Mouse (Mus musculus) midbrain, postnatal 0 days (tissue): ENCODE data around the gene Gucy2e. TPM values are rescaled to one million over a fixed set of nuclear protein-coding genes. Genes with fewer than 3 reads are reported as not detected.
A peak's percentile ranks its signal among the peaks of the same experiment; 100 is the strongest.

Source experiments
- ATAC-seq: fragments of 200-750 bp; cut with Nextera tagmentation; 2 replicates; pipeline ENCODE4 v1.8.0; 2017; ENCODE audit warnings: moderate number of reproducible peaks, mild to moderate bottlenecking, moderate TSS enrichment, moderate library complexity; ENCODE audit not compliant: low FRiP score
- DNase-seq: peaks from one replicate; pipeline ENCODE4 v3.0.0-alpha.2; 2015; ENCODE audit warnings: low spot score
- H3K27ac ChIP-seq: fragments of 300-500 bp; sonication (generic); 2 replicates; pipeline ENCODE4 v1.5.1; 2014; ENCODE audit warnings: low read depth, mild to moderate bottlenecking, low read length, mixed read lengths
- H3K27me3 ChIP-seq: fragments of 300-500 bp; sonication (generic); 2 replicates; pipeline ENCODE4 v1.6.1; 2014; ENCODE audit warnings: low read length, control low read depth, mixed read lengths; ENCODE audit not compliant: insufficient read depth
- H3K36me3 ChIP-seq: fragments of 300-500 bp; sonication (generic); 2 replicates; pipeline ENCODE4 v1.6.1; 2014; ENCODE audit warnings: low read length, control low read depth, mixed read lengths; ENCODE audit not compliant: insufficient read depth
- H3K4me1 ChIP-seq: fragments of 300-500 bp; sonication (generic); 2 replicates; pipeline ENCODE4 v1.6.1; 2014; ENCODE audit warnings: mild to moderate bottlenecking, control low read depth, antibody characterized with exemption, low read length, mixed read lengths; ENCODE audit not compliant: insufficient read depth
- H3K4me2 ChIP-seq: fragments of 300-500 bp; sonication (generic); 2 replicates; pipeline ENCODE4 v1.6.1; 2014; ENCODE audit warnings: low read depth, mild to moderate bottlenecking, low read length, mixed read lengths; ENCODE audit not compliant: poor library complexity, severe bottlenecking
- H3K4me3 ChIP-seq: fragments of 300-500 bp; sonication (generic); 2 replicates; pipeline ENCODE4 v1.5.1; 2014; ENCODE audit warnings: low read depth, mild to moderate bottlenecking, low read length, moderate library complexity
- H3K9ac ChIP-seq: fragments of 300-500 bp; sonication (generic); replicated peaks from 2 replicates; pipeline ENCODE4 v1.6.1; 2014; ENCODE audit warnings: mild to moderate bottlenecking, low read length, moderate library complexity, mixed read lengths; ENCODE audit not compliant: poor library complexity, severe bottlenecking
- H3K9me3 ChIP-seq: fragments of 300-500 bp; sonication (generic); 2 replicates; pipeline ENCODE4 v1.6.1; 2016; ENCODE audit warnings: low read length, control low read depth
- CTCF ChIP-seq: IDR thresholded peaks from 2 replicates; pipeline ENCODE4 v1.5.1; 2016; ENCODE audit warnings: antibody characterized with exemption, mild to moderate bottlenecking
- WGBS: fragments of 180-500 bp; shearing (Covaris S2); extraction: QIAGEN DNeasy Blood & Tissue Kit; methylation state at CpG from one replicate; pipeline ENCODE4 v1.1.7; 2014; 5-methylcytosine and 5-hydroxymethylcytosine counted together
- polyA plus RNA-seq: library from polyadenylated mRNA; unstranded; fragments of >200 nt; fragmentation: Nextera tagmentation; extraction: Ambion mirVana; gene quantifications from 2 replicates; pipeline ENCODE4 v1.2.1, GENCODE M21; 2015
- total RNA-seq: library from RNA; depleted of rRNA; stranded (reverse); fragments of >200 nt; gene quantifications from 2 replicates; pipeline ENCODE4 v1.2.3, GENCODE M21; 2014

The Gucy2e gene
- total and polyA plus RNA-seq, 2 experiments from 2014 or later: 1.0 to 1.4 TPM

GRCm38 (mm10) chr11:69251135-69251842, 14.5 kb upstream of the Gucy2e start:
- TF ChIP-seq CTCF: peak; percentile 52
- H3K4me1 ChIP-seq: no peaks in the 10 kb centered on the region

GRCm38 (mm10) chr11:69250106-69250505, 13.3 kb upstream of the Gucy2e start:
- H3K27me3 ChIP-seq: no peaks in the 10 kb centered on the region
- H3K4me3 ChIP-seq: no peak overlapping the region
- no peak overlapping the region for H3K4me2 ChIP-seq
- no peaks in the 10 kb centered on the region for H3K4me1 ChIP-seq
- no peak for DNase-seq
- 83% methylated on average over 5 of the region's 5 CpGs for WGBS
- no peak overlapping the region for H3K9ac ChIP-seq
- H3K27ac ChIP-seq: no peak overlapping the region
- no peak for ATAC-seq
- TF ChIP-seq CTCF: no peak
- no peaks in the 10 kb centered on the region for H3K36me3 ChIP-seq
- no peaks in the 10 kb centered on the region for H3K9me3 ChIP-seq

More at GRCm38 (mm10) chr11:69251135-69251842, 14.5 kb upstream of the Gucy2e start:
- H3K27ac ChIP-seq: no peak overlapping the region
- no peak for DNase-seq
- no peaks in the 10 kb centered on the region for H3K36me3 ChIP-seq
- no peak overlapping the region for H3K4me3 ChIP-seq
- H3K9me3 ChIP-seq: no peaks in the 10 kb centered on the region
- no peak for ATAC-seq
- H3K9ac ChIP-seq: no peak overlapping the region
- H3K4me2 ChIP-seq: no peak overlapping the region
- H3K27me3 ChIP-seq: no peaks in the 10 kb centered on the region
- WGBS: 68% methylated on average over 14 of the region's 14 CpGs

GRCm38 (mm10) chr11:69249131-69249530, 12.3 kb upstream of the Gucy2e start:
- no peak for DNase-seq
- Histone ChIP-seq H3K9me3 (no peaks in the 10 kb centered on the region), H3K4me1 (no peaks in the 10 kb centered on the region), H3K4me2 (no peak overlapping the region), H3K9ac (no peak overlapping the region), H3K27ac (no peak overlapping the region), H3K4me3 (no peak overlapping the region), H3K27me3 (no peaks in the 10 kb centered on the region), H3K36me3 (no peaks in the 10 kb centered on the region)
- no peak for TF ChIP-seq CTCF
- ATAC-seq: no peak
- WGBS: 84% methylated on average over 3 of the region's 3 CpGs

GRCm38 (mm10) chr11:69245643-69246042, 8.8 kb upstream of the Gucy2e start:
- Histone ChIP-seq H3K4me1 (no peaks in the 10 kb centered on the region), H3K4me2 (no peak overlapping the region), H3K4me3 (no peak overlapping the region), H3K36me3 (no peaks in the 10 kb centered on the region), H3K9me3 (no peaks in the 10 kb centered on the region), H3K27me3 (no peaks in the 10 kb centered on the region), H3K9ac (no peak overlapping the region), H3K27ac (no peak overlapping the region)
- DNase-seq (no peak), ATAC-seq (no peak)
- TF ChIP-seq CTCF: no peak
- 39% methylated on average over 2 of the region's 2 CpGs for WGBS

GRCm38 (mm10) chr11:69244911-69245310, 8.1 kb upstream of the Gucy2e start:
- peak; percentile 72 for DNase-seq
- no peaks in the 10 kb centered on the region for H3K27me3 ChIP-seq
- no peaks in the 10 kb centered on the region for H3K9me3 ChIP-seq
- no peak overlapping the region for H3K9ac ChIP-seq
- H3K4me1 ChIP-seq: no peaks in the 10 kb centered on the region
- no peak overlapping the region for H3K27ac ChIP-seq
- no peak overlapping the region for H3K4me3 ChIP-seq
- no peak overlapping the region for H3K4me2 ChIP-seq
- no peaks in the 10 kb centered on the region for H3K36me3 ChIP-seq
- 22% methylated on average over 2 of the region's 2 CpGs for WGBS
- TF ChIP-seq CTCF: peak; percentile 89
- ATAC-seq: no peak

GRCm38 (mm10) chr11:69236061-69236925, 543 bp downstream of the Gucy2e start:
- H3K36me3 ChIP-seq: no peaks in the 10 kb centered on the region
- WGBS: 4% methylated on average over 46 of the region's 51 CpGs
- H3K4me1 ChIP-seq: no peaks in the 10 kb centered on the region
- DNase-seq: no peak
- no peaks in the 10 kb centered on the region for H3K9me3 ChIP-seq
- H3K4me3 ChIP-seq: peak overlapping the region; percentile 50
- peak overlapping the region; percentile 79 for H3K27ac ChIP-seq
- no peak for TF ChIP-seq CTCF
- peak overlapping the region; percentile 71 for H3K4me2 ChIP-seq
- no peak; the same call in 1 of the 2 replicates for ATAC-seq
- peak overlapping the region; percentile 69 for H3K9ac ChIP-seq
- no peaks in the 10 kb centered on the region for H3K27me3 ChIP-seq
